ENCODE assay signal across 17 mouse cellular contexts in the genomic region with DNA sequence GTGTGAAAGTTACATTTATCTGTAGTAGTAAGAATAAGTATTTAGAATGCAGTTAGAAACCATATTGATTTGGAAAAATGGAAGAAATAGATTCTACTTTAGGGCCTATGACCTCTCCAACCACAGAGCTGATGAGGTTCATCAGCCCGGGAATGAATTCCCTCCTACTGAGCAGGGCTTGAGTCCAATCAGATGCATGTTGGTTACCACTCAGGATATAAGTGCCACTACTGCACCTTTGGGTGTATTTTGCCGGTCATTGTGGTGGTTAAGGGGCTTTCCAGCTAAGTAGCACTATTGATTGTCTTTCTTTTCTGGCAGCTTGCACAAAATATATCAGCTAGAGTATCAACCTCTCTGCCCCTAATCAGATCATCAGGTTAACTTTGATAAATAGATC.
"Had no signal": no experiment of that assay in that cellular context is flagged by ENCODE, and none has a peak within 500 bp of the region (broad histone marks: within the 10 kb centered on the region; RNA-seq: fewer than 3 reads in every experiment).

No protein-coding gene starts in this region.

- H3K27me3 ChIP-seq: lung, embryonic 15.5 days; megakaryocyte, embryonic 14.5 days; midbrain, embryonic 13.5 days; midbrain, embryonic 15.5 days; neural tube, embryonic 12.5 days; stomach, embryonic 15.5 days had no signal

- H3K4me3 ChIP-seq: lung, embryonic 15.5 days; megakaryocyte, embryonic 14.5 days; midbrain, embryonic 13.5 days; midbrain, embryonic 15.5 days; neural tube, embryonic 12.5 days; stomach, embryonic 15.5 days had no signal

- DNase-seq: lung, adult 2 months; lung, postnatal 14 days; lung, postnatal 36 days; right cerebral cortex, postnatal 14 days; thymus, adult 2 months; thymus, postnatal 25 days; thymus, postnatal 4 days had no signal

- H3K4me1 ChIP-seq: lung, embryonic 15.5 days; megakaryocyte, embryonic 14.5 days; midbrain, embryonic 13.5 days; midbrain, embryonic 15.5 days; neural tube, embryonic 12.5 days; stomach, embryonic 15.5 days had no signal

- H3K9me3 ChIP-seq: lung, embryonic 15.5 days; megakaryocyte, embryonic 14.5 days; midbrain, embryonic 13.5 days; midbrain, embryonic 15.5 days; neural tube, embryonic 12.5 days; stomach, embryonic 15.5 days had no signal

- ATAC-seq: lung, postnatal 0 days; midbrain, embryonic 13.5 days; midbrain, embryonic 15.5 days had no signal

- H3K9ac ChIP-seq: lung, embryonic 15.5 days; midbrain, embryonic 13.5 days; midbrain, embryonic 15.5 days; neural tube, embryonic 12.5 days; stomach, embryonic 15.5 days had no signal

- H3K36me3 ChIP-seq: lung, embryonic 15.5 days; midbrain, embryonic 13.5 days; midbrain, embryonic 15.5 days; neural tube, embryonic 12.5 days; stomach, embryonic 15.5 days had no signal

- H3K27ac ChIP-seq: lung, embryonic 15.5 days; macrophage; midbrain, embryonic 13.5 days; midbrain, embryonic 15.5 days; neural tube, embryonic 12.5 days; stomach, embryonic 15.5 days; stomach, postnatal 0 days had no signal

- H3K4me2 ChIP-seq: lung, embryonic 15.5 days; midbrain, embryonic 11.5 days; midbrain, embryonic 13.5 days; midbrain, embryonic 15.5 days; neural tube, embryonic 12.5 days; stomach, embryonic 15.5 days had no signal
